Mouse (Mus musculus): Measurements from ENCODE around the gene Rcan2.

- TF ChIP-seq CTCF (conservative IDR thresholded peaks at IDR 0.05; ENCODE audit: low read length) (no peak), POU5F1 (IDR thresholded peaks at IDR 0.05; ENCODE audit: borderline replicate concordance, low read length) (no peak), NANOG (IDR thresholded peaks at IDR 0.05; ENCODE audit: borderline replicate concordance, low read length) (no peak)
Measured at GRCm38 (mm10) chr17:44061289-44061890, 260.2 kb downstream of the Rcan2 start.

Measured in E14TG2a.4 (cell line).